Mouse (Mus musculus) heart, postnatal 25 days (tissue): ENCODE measurements around the gene Cer1. TPM values are rescaled to one million over a fixed set of nuclear protein-coding genes. Genes with fewer than 3 reads are reported as not detected.

Experiments used
- DNase-seq: peaks from one replicate; pipeline ENCODE4 v3.0.0; 2022; ENCODE audit warnings: low spot score
- intact Hi-C: fragments of 180-260 bp; cut with DNase I; formaldehyde crosslinking; loops from one replicate; pipeline ENCODE4 v1.15.1; 2025
- total RNA-seq, 2 experiments: library from RNA; stranded (reverse); gene quantifications; 2 replicates each; pipeline ENCODE4 v1.2.3; 2021

Gene Cer1
- not detected for total RNA-seq

DNA sequence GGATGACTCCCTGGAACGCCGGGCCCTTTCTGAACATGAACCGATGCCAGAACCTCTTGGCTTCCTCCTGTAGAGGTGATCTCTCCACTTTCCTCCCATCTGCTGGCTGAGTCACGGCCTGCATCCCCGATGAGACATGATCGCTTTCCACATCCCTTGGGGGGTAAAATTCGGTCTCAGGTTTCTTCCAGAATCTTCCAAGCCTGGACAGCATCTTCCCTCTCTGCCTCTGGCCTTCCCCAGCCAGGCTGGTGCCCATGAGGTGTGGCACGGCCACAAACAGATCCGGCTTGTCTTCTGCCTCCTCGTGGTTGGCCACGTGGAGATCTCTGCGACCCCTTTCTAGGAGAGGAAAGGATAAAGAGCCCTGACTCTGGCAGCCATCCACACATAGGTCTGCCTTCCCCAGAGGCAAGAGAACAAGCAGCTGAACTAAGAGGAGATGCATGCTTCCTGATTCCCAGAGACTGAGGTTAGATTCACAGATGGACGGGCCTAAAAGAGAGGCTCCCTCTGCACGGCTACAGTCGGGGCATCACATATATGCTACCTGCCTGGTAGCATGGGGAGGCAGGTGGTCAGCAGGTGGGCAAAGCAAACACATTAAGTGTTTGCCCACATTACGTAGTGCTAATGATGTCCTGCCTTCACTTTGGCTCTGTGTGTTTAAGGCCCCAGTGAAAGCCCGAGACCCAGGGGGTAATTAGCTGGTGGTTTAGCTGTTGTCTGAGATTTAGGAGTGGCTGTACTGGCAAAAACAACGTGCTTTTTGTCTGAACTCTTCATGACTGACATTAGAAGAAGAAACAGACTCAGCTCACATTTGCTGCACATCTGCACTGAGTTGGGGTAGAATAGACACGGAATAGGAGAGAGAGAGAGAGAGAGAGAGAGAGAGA lies at the start of gene Cer1:
TSS of gene Cer1 (minus strand) at position 513 of the 899 bp plus-strand sequence.
- intact Hi-C loops, result no loop called here
- no peak for DNase-seq

DNA sequence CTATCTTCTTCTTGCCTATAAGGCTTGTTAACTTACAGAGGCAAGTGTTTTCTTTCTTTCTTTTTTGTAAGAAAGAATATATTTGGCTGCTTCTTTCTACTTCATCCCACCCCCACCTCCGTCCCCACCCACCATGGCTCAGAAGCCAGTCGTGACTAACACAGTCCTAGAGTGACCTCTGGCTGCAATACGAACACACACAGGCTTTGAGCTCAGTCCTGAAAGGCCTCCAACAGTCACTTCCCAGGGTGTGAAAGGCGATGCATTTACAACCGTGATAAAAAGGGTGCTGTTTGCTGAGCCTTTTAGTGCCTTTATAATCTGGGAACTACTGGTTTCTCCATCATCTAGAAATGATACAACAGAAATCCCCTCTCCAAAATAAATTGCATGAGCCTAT lies 49.4 kb upstream of the Cer1 start:
- DNase-seq, result peak; percentile 8
- intact Hi-C loops, result loop anchor here (2.0 to 10.0 kb wide), 3 partner anchors 292 to 1756 kb away; no protein-coding TSS in a partner anchor

DNA sequence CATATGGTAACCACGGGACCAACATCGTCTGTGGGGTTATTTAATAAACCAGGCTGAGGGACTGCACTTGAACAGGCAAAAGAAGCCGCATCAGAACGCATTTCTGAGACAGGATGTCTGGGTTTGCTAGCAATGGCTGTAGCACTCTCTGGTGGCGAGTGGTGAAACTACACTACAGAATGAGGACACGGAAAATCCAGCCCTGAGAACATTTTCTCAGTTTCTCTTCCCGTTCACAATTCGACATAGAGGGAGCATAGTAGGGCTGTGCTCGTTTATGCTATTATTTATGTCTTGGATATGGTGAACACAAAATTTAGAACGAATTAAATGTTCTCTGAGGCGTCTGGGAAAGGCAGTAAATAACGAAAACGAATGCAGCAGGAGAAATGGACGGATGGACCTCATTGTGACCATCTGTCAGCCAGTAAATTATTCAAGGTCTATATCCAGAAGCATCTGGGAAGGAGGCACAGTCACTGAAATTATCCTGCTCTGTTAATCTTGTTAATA lies 48.8 kb upstream of the Cer1 start:
- no peak for DNase-seq
- intact Hi-C loops, result loop anchor here (2.0 to 10.0 kb wide), 3 partner anchors 291 to 1755 kb away; no protein-coding TSS in a partner anchor

DNA sequence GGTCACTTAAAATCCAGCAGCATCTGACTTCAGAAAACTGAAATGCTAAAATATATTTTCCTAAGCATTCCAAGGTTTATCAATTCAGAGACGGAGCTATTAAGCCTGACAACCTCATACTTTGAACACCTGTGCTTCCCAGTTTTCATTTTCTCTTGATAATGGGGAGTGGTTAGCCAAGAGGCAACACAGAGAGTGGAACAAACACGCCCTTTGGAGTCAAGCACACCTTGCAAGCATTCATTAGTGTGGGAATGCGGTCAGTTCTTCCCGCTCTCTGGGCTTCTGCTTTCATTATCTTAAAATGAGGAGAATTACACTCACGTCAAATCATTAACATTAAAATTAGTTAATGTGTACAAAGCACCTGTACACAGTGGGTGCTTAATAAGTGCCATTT lies 45.1 kb upstream of the Cer1 start:
- DNase-seq, result no peak
- intact Hi-C loops, result loop anchor here (5.0 to 10.0 kb wide), 2 partner anchors 288 to 1435 kb away; no protein-coding TSS in a partner anchor

DNA sequence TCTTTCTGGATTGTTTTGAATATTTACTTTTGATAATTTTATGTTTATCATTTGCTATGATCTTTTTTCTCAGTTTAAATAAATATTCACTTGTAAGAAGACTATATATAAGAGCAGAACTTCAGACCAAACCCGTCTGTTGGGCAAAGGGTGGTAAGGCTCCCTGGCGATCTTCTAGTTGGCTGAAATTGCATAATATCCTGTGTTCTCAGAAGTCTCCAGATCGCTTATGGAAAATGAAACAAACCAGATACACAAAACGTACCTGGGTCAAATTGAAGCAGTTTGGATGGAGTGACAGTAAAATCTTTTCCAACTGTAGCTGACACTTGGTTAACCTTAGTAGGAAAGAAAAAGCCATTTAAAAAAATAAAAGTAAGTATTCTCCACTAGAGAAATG lies 37.0 kb upstream of the Cer1 start:
- intact Hi-C loops, result no loop called here
- no peak for DNase-seq

DNA sequence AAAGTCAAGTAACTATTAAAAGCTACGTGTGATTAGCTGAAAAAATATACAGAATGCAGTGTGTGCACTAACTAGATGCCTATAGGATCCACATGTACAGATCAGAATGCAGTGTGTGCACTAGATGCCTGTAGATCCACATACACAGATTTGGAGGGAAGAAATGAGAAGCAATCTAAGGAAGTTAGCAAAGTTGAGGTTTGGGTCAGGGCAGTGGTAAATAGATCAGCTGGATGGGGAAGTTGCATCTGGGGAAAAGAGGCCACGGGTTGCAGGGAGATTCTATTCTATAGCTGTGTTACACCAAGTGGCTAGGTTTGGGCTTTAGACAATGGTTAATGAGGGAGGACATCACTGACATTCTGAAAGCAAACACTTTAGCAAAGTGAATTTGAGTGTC lies 33.7 kb upstream of the Cer1 start:
- DNase-seq, result no peak
- intact Hi-C loops, result no loop called here

DNA sequence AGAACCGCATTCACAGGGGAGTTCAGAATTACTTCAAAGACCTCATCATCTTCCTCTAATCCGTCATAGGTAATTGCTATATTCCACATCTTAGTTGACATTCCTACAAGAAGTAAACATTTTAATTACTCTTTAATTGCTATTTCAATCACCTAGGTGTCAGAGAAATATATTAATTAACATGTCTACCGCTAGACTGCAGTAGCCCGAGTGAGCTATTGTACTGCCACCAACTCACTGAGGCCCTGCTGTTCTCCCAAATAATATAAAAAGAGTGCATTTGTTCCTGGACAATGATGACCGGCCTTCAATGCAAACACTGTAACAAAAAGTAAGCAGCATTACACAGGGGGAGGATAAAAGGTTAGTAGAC lies 31.7 kb upstream of the Cer1 start:
- DNase-seq, result no peak
- intact Hi-C loops, result no loop called here

DNA sequence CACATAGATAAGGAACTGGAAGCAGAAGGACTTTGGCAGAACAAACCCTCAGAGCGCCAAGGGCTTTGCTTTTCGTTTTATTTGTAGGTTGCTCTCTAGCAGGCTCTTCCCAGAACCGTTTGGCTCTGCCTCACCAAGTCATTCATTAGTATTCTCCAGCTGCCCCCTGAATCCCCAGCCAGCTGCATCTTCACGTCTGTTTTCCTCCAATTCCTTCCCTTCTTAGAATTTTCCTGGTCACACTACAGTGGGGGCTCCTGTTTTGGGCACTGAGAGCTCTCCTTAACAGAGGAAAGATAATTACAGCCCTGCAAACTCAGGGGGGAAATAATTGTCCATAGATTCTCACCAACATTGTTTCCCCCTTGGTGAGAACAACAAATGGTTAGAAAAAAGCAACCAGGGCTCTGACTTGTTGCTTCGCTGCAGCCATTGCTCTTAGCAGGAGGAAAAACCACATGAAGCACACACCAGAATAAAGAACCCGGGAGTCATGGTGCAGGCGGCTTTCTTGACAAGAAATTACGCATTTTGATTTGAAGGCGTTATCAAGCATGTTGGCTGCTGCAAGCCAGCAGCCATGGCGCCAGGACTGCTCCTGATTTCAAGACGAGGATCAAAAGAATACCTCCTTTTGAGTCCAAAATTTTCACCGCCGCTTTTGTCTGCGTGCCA lies 31.2 kb upstream of the Cer1 start:
- DNase-seq, result no peak
- intact Hi-C loops, result no loop called here

DNA sequence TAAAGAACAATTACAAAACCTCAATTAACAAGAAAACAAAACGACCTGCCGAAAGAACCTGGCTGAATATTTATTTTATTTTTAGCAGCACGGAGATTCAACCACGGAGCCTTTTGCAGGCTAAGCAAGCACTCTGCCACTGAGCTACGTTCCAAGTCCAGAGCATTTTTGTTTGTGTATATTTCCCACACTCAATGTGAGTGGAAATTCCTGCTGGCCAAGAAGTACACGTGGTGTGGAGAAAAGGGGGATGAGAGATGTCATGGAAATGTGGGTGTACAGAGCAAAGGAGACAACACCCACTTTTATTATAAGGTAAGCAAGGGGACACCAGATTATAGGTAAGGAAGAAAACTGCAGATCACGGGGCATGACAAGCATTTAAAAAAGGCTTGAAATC lies 30.6 kb upstream of the Cer1 start:
- no peak for DNase-seq
- intact Hi-C loops, result no loop called here

DNA sequence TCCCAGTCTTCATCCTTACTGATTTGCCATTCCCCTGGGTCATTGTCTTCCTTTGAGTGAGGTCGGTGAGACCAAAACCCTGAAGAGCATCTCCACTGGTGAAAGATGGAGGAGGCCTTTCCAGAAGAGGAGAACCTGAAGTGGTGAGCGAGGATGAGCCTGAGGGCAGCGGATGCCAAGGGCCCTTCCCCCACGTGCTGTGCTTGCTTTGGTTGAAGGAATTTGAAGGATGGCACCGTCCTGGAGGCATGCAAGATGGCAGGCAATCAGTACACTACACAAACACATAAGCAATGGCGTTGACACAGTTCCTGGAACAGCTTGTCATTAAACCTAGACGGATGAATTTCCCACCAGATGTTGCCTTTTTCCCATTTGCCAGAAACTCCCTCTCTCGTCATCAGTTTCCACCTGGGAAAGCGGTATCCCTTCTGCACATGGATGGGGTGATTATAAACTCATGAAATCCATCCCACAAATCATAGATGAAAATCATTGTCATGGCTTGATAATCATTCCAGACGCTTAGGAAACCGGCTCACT lies 29.7 kb upstream of the Cer1 start:
- intact Hi-C loops, result no loop called here
- no peak for DNase-seq

DNA sequence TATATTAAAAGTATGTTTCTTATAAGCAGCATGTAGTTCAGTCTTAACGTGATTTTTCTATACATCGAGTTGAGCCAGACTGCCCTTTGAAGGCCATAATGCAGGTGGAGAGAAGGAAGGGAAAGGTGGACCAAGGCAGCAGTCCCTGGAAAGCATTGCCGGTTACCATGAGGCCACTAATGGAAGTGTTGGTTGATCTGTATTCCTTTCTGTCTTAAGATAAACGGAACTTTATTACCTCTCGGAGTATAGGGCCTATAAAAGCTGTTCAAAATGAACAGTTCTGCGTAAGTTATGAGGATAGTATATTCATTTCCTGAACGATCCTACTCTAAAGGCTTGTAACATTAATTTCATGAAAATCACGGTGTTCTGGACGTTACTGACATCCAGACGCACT lies 10.3 kb upstream of the Cer1 start:
- intact Hi-C loops, result no loop called here
- no peak for DNase-seq

DNA sequence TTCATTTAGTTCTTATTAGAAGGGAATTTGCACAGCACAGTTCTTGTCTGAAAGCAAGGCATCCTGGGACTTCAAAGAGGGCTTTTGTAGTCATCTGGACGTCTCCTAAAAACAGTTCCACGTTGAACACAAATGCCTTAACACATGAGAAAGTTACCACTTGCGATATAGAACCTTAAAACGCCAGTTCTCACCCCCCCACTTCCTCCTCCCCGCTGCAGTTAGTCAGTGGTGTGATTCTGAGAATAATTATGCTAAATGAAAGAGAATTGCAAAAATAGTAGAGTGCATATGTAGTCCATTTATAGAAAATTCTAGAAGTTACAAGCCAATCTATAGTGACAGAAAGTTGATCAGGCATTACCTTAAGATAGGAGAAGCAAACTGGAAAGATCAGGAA lies 7.3 kb upstream of the Cer1 start:
- no peak for DNase-seq
- intact Hi-C loops, result no loop called here

DNA sequence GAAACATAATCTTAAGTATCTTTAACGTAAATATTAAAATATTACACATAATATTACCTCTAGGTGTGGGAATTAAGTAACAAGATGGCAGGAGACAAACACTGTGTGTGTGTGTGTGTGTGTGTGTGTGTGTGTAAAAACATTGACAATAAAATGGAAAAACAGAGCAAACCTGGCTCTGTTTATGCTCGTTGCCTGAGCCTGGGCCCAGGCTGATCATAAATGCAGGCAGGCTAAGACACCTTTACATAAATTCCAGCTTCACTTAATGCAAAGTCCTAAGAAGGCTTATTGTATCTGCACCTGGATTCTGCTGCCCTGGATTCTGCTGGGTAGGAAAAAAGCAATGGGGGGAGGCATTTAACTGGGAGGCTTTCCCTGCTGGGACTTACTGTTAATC lies 6.6 kb upstream of the Cer1 start:
- DNase-seq, result no peak

DNA sequence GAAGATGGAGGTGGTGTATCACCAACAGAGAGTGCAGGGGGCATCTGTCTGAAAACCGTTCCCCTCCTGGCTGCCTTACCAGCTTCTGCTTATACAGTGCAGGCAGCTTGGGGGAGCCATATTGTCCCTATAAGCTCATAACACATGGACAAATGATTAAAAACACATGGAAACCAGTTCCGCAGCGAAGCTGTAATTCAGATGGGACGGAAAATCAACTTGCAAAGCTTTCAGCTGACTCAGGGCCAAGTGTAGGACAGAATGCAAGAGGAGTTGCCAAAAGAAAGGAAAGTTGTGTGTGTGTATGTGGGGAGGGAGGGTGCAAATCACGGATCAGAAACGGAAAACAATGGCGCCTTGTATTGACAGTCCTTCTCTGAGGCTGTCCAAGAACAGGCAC lies 6.1 kb upstream of the Cer1 start:
- intact Hi-C loops, result no loop called here
- DNase-seq, result no peak

More for the DNA sequence above, 6.6 kb upstream of the Cer1 start:
- intact Hi-C loops, result no loop called here

DNA sequence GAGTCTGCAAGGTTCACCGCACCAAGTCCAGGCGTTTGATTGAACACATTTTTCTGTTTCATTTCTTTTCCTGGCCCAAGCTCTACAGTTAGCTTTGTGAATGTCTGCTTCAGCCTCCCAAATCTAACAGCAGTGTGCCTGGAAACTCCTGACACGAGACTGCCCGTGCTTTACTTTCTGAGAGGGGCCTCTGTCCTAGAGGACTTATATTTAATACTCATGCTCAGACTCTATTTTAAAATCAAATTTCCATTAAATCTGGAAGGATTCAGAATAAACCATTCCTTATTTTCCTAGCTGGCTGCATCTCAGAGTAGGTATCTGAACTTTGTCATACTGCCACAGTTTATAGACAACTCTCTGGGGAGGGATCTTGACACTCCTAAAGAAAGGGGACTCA lies 5.6 kb upstream of the Cer1 start:
- intact Hi-C loops, result no loop called here
- DNase-seq, result no peak

DNA sequence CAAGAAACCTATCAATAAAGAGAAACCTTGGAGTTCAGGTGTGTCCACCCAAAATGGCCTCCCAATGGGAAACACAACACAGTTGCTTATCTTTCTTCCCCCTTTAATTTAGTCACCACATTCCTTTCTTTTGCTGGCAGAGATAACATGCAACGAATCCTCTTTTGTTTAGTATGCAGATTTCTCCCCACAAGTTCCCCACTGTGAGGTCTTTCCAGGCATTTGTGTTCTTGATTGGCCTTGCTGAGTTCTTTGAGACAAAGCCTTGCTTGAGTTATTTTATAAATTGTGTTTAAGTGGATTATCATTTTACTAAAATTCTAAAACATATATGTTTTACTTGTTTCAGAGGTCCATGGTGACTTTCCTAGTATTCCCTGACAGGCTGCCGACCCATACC lies 1.2 kb upstream of the Cer1 start:
- DNase-seq, result no peak
- intact Hi-C loops, result no loop called here

DNA sequence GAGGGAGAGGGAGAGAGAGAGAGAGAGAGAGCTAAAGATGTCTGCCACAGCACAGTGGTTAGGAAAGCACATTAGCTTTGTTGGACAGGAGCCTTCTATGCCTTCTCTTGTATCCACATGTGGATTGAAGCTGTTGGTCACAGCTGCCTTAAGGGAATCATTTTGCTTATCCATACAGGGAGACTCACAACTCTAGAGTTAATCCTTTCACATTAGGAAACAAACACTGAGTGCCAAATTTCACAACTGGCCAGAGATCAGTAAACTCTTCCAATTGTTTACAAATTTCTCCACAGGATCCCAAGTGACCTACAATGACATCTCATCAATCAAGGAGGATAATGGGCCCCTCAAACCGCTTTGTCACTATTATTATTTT lies 576 bp upstream of the Cer1 start:
- DNase-seq, result no peak
- intact Hi-C loops, result no loop called here

DNA sequence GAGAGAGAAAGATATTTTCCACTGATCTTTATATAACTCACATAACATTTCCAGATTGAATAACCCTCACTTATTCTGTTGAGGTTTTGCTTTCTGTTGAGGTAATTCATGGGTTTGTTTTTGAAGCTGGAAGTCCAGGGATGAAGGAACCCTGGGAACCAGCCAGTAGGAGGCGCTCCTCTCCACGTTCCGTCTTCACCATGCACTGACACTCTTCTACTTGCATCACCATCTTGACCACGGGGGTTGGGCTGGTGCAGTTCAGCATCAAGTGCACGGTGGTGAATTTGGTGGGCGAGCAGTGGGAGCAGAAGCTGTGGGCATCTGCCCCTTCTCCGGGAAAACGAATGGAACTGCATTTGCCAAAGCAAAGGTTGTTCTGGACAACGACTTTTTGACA lies 2.4 kb downstream of the Cer1 start:
- no peak for DNase-seq
- intact Hi-C loops, result no loop called here

DNA sequence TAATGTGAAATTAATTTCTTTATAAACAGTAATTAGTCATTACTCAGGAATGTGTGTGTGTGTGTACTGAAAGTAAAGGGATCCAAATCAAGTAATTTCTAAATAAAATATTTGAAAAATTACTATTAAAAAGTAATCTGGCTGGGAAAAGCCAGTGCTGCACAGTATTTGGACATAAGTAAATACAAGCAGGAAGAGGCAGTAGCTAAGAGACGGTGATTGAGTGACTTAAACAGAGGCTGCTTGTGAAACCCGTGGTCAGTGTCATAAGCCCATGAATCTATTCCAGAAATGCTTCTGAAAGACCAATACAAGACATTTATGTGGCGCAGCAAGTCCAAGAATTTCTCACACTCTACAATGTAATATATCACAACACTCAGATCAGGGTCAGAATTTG lies 3.6 kb downstream of the Cer1 start:
- no peak for DNase-seq
- intact Hi-C loops, result no loop called here

DNA sequence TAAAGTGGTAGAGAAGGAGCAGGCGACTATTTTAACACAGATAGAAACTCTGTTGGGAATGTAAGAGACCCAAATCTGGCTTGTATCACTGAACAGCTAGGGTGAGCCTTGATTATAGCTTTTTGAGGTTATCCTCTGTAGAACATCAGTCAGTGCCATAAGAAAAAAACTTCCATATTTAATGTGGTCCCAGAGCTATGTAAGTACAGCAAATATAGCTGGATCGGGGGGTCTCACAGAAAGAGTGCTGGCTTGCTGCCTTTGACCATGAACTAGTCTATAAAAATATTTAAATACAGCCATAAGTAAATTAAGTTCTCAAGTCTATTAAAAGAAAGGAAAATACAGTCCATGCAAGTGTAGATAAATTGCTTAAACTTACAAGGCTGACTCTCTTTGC lies 4.7 kb downstream of the Cer1 start:
- DNase-seq, result no peak
- intact Hi-C loops, result no loop called here

DNA sequence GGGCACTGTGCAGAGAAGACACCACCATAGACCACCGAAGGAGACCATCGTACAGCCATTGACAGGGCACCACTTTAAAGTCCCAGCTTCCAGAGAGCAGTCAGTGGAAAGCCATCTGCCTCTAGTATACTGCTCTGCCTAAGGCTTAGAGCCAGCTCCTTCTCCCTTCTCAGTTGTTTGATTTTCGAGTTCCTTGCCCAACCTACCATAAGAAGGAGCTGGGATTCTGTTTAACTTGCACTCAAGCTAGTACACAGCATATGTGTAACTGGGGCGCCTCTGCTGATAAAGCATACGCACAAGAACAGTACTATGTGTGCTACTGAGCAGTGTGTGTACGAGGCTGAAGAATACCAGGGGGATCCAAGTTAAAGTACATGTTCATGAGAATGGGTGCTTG lies 5.8 kb downstream of the Cer1 start:
- no peak for DNase-seq
- intact Hi-C loops, result no loop called here
